Mouse (Mus musculus): ENCODE measurements around the gene Rab21.
A peak's percentile ranks its signal among the peaks of the same experiment; 100 is the strongest.
"Not testable (repeated sequence)": the region's sequence is repeated elsewhere in the genome, so short reads cannot be mapped to it uniquely, and the experiment has no call there.

Rab21 gene

DNA sequence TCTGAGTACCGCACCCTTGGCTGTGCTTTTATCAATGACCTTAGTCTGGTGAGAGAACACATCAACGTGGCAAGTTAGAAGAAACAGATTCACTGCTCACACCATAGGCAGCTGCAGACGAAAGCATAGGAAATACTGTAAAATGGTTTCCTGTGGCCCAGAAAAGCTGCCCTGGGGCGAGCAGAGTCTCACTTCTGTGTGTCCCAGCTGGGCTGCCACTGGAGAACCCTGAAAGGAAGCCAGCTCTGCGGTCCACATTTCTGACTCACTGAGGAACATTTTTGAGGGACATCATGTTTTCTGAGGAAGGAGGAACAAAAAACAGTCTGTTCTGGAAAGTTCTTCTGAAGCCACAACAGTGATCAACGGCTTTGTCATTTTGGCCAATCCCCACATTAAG is 13.1 kb upstream of the Rab21 start:
- peak; percentile 16 for DNase-seq (ENCODE audit: low spot score)

DNA sequence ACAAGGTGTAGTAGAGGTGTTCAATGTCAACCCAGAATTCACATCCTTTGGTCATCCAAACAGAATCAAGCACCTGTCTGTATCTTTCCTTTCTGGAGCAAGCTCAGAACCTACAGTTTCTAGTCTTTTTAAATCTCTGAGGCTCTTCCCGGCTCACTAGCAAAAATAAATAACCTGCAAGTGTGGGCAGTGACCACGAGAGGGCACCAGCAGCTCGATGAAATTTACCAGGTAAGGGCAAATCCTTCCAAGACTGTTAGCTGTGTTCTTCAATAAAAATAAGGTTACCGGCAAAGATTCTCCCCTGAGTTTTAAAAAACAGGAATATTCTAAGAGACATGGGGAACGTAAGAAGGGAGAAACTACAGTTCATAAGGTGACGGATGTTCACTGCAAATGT is 7.9 kb upstream of the Rab21 start:
- DNase-seq (ENCODE audit: low spot score) = peak; percentile 62

DNA sequence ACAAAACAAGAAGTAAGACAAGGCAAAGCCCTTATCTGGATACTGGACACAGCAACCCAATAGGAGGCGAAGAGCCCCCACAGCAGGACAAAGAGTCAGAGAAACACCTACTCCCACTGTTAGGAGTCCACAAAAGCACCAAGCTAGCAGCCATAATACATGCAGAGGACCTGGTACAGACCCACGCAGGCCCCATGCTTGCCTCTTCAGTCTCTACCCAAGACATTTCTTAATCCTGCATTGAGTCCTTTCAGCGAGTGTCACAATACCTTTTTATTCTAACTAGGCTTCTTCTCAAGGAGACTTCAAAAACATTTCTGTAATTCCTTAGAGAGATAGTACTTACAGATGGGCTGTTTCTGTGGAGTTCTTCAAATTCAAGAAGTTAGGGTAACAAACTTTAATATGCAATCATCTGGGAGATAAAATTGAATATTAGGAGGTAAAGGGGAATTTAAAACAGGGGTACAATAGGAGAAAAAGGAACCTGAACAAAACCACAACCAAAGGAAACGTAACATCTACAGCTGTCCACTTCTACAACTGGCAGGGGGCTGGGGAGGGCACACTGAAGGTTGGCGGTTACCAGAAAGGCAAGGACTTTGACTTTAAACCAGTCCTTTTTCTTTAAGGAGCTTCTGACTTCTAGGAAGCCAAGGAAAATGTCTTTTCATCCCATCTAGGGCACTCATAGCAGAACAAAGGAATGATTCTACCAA is 6.1 kb upstream of the Rab21 start:
- no peak for DNase-seq (ENCODE audit: low spot score)

DNA sequence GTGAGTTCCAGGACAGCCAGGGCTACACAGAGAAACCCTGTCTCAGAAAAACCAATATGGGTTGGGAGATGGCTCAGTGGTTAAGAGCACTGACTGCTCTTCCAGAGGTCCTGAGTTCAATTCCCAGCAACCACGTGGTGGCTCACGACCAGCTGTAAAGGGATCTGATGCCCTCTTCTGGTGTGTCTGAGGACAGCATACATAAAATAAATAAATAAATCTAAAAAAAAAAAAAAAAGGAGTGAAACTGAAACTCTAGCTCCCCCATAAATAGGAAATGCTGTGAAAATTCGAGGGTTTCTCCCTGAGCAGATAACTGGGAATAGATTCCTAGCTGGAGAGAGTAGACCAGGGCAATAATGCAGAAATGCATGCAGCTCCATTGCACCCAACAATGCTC is 3.0 kb upstream of the Rab21 start:
- DNase-seq (ENCODE audit: low spot score) = not testable (repeated sequence)

DNA sequence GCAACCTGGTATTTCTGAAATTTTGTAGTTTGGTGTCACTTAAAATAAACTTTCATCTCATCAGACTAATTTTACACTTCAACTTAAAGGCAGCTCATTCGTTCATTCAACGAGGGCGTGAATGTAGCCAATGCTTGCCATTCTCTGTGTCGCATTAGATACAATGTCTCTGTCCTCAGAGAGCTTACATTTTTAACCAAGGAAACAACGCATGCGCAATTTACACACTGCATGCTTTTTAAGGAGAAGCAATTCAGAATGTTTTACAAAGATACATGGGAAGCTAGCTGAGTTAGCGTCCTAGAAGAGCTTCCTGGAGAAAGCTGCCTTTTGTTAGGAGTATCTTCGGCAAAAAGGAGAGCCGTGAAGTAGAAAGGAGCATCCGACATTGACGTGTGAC is 919 bp upstream of the Rab21 start:
- DNase-seq (ENCODE audit: low spot score) = no peak

DNA sequence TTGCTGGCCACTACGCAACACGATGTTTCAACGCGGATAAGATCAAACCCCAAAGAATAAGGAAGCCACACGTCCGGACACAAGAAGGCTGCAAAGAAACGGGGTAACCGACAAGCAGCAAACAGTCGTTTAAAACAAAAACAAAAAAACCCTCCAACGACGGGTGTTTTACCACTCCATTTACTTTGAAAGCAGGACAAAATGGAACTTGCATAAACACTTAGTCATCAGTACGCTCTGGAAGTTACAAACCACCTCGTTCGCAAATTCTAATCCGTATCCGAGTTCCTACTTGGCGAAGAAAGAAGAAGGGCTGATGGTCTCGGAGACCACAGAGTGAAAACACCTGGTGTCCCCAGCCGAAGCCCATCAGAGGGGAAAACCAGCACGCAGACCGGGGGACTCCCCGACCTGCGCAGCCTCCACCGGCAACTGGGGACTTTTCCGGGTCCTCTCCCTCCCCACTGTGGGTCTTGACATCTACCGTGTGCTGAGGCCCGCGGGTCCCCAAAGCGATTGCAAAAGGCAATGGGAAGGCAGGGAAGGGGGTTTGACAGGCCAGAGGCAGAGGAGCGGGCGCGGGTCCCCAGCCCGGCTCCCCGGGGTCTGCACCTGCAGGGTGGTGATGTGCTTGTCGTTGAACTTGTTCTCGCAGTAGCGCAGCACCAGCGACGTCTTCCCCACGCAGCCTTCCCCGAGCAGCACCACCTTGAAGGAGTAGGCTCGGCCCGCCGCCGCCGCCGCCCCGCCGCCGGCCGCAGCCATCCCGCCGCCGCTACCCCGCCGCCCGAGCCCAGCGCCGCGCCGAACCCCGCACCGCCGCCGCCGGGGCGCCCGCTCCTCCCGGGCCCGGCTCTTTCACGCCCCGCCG is 577 bp downstream of the Rab21 start:
- peak; percentile 36 for DNase-seq (ENCODE audit: low spot score)

DNA sequence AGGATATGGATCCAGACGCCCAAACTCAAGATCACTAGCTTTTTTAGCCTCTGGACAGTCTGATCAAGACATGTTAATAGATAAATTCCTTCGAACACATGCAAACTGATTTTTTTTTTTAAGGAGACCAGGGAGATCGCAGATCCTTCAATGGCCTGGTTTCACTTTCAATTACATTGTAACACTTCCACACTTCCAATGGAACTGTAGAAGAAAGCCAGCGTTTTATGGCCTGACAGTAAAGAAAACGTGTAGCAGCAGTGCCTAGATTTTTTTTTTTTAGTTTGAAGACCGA is 1.2 kb downstream of the Rab21 start:
- no peak for DNase-seq (ENCODE audit: low spot score)

DNA sequence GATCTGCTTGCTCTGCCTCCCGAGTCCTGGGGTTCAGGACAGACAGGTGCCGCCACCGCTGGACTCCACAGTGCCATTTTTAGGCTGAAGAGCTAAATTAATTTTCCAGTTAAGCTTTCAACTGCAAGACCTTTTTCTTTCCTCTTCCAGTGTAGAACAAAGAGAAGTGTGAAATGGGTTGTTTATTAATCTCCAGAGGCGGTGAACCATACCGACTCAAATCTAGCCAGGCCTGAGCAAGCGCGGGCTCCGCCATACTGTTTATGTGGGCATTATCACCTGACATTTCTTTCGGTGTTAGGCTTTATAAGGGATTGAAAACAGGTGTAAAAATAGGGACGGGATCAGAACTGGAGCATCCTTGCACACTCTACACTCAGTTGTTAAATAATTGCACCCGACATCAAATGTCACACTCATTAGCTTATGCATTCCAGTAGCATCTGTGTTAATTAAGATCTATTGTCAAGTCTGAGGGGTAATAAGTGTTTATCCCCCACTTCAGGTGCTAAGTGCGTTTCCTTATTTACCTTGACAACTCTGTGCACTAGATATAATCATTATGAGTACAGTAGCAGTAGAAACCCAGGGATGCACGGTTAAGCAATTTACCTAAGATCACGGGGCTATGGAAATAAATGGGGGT is 1.6 kb downstream of the Rab21 start:
- DNase-seq (ENCODE audit: low spot score) = no peak

DNA sequence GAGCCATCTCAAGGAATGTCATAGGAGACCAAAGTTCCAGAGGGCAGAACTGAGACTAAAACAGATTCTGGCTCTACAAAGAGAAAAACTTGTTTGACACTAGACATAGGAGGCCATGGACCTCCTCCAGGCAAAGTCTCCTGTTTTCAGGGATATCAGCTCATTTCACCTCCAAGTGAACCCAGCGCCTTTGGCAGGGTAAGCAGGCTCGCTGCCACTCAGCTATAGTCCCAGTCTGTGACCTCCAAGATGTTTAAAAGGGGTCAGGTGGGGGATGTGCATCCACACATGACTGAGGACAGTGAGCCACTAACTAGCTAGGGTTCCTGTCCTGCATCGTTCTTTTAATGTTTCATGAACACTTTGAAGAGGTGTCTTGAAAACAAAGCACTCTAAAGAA is 2.7 kb downstream of the Rab21 start:
- DNase-seq (ENCODE audit: low spot score) = no peak

DNA sequence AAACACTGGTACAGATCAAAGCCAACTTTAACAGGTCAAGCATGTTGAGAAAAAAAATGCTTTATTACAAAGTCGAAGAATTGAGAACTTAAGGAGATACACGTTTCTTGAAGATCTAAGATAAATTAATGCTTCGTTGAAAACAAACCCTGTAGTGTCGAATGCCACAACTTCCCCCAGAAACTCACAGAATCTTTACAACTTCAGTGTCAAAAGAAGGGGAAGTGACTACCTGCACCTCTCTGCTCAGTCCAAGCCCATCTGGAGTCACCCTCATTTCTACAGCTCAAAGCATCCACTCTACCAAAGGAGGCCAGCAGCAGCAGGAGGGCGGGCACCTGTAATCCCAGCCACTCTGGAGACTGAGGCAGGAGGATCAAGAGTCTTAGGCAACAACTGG is 3.2 kb downstream of the Rab21 start:
- DNase-seq (ENCODE audit: low spot score) = no peak

DNA sequence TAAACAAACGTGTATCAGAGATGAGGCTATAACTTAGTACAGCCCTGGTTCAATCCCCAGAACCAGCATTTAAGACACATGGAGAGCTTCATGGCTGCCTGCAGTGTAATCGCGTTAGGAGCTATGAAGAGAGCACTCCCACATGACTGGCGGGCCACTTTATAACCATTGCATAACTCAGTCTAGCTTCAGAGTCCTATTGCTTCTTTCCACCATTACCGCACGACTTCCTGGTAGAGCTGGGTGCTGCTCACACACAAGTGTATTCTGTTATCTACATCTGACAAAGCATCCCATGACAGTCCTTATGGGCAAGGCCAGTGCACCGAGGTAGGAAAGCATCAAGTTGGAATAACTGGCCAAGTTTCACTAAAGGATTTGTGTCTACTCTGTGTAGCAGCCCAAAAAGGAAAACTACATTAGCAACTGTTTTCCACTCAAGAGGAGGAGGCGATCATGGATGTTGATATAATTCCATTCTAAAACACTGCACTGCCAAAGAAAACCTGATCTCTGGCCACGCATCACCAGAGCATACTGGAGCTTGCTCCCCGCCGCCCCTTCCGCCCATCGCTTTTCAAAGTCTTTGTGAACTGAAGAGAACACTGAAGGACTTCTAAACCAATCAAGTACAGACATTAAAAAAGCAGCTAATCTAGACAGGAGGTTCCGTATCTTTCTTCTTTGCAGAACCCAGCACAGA is 4.0 kb downstream of the Rab21 start:
- DNase-seq (ENCODE audit: low spot score) = no peak

DNA sequence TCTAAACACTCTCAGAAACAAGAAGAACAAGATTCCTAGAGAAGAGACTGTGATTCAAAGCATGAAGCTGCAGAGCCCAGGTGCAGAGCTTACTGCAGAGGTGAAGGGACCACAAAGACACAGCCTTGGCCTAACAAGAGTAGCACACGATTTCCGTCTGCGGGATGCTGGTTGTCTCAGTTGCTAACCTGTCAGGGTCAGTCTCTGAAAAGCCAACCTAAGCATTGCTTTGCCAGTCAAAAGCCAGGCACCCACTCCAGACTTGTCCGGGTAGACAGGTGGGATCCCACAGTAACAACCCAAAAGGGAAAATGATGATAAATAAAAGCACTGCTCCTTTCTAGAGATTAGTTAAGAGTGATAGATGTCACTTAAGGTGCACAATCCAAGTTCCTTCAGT is 6.2 kb downstream of the Rab21 start:
- no peak for DNase-seq (ENCODE audit: low spot score)

DNA sequence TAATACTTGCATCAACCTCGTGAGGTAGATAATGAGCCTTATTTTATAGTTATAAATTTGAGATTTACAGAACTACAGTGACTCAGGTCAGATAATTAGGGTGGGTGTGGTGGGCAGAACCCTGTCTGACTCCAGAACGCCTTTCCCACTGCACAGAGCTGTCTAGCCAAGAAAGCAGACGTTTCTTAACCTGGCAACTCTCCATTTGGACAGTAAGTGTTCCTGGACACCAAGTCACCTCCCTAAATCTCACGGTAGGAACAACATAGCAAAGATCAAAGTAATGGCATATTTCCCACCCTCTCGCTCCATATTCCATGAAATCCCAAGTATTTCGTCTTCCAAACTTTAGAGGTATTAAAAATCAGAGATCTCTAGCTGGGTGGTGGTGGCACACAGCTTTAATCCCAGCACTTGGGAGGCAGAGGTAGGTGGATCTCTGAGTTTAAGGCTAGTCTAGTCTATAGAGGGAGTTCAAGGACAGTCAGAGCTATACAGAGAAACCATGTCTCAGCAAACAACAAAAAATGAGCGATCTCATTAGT is 8.0 kb downstream of the Rab21 start:
- DNase-seq (ENCODE audit: low spot score) = no peak

DNA sequence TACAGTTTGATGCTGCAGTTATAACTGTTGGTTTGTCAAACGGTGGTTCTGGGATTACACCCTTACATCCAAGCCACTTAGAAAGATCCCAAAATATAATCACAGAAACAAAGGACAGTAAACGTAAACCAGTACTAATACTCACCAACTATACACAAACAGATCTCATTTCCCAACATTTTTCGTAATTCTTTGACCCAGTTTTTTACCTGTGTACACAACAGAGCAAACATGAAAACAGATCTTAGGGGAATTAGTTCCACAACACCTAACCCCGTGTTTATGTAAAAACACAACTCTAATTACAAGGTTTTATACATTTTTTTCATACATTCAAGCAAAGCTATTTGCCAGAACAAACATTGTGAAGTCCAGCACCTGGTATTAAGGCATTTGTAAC is 16.7 kb downstream of the Rab21 start:
- no peak for DNase-seq (ENCODE audit: low spot score)

DNA sequence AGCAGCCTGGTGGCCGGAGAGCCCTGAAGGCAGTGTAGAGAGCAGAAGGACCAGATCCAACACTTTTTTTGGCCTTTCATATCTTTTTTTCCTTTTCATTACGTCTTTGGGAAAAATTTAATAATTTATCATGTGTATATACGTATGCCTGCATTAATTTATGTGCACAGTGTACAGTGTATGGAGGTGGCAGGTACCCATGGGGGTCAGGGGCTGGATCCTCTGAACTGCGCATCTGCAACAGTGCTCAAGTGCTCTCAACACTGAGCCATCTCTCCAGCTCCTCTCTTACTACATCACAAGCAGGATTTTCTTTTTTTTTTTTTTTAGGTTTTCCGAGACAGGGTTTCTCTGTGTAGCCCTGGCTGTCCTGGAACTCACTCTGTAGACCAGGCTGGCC is 17.8 kb downstream of the Rab21 start:
- no peak for DNase-seq (ENCODE audit: low spot score)

DNA sequence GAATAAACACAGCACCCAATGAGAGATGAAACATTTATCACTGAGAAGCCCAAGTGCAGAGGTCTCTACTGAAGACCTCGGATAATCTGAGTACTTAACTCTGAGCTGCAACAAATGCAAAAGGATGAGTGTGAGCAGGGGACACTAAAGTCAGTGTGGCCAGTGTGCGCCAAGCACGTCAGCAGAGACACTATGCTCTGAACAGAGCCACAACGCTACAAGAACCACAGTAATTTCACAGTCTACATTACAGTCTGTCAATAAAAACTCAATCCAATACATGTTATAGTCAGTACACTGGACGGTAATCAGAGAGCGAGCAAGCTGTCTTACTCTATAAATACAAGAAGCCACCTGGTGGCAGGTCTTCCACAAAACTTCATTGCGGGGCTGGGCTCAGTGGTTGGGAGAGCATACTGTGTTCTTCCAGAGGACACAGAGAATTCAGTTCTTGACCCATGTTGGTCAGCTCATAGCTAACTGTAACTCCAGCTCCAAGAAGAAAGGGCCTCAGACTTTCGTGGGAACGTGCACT is 18.9 kb downstream of the Rab21 start:
- DNase-seq (ENCODE audit: low spot score) = no peak

DNA sequence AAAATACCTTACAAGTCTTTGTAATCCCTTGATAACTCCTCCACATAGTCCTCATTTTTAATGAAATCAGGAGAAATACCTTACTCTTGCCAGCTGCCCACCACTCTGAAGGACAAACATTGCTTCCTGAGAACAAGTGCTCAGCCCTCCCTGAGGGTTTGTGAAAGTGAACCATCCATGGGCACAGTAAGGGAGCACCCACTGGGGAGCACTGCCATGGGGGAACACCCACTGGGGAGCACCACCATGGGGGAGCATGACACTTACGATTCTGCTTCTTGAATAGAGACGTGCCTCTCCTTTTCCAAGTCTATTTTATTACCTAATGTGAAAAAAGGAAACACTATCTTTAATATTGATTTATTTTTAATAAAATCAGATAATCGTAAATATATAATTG is 20.2 kb downstream of the Rab21 start:
- DNase-seq (ENCODE audit: low spot score) = no peak

DNA sequence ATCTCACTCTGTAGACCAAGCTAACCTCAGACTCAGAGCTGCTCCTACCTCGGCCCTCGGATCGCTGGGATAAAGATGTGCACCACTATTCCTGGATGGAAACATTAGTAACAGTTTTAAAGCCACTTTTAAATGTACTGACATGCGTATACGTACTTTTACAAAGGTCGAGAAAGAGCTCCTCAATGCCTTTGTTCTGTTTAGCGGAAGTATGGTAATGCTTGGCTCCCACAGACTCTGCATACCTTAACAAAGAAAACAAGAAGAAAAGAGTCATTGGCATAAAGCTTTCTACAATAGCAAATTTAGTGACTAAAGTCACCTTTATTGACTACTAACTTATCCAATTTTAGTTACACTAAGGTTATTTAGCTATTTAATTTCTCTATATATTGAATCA is 20.7 kb downstream of the Rab21 start:
- DNase-seq (ENCODE audit: low spot score) = no peak

DNA sequence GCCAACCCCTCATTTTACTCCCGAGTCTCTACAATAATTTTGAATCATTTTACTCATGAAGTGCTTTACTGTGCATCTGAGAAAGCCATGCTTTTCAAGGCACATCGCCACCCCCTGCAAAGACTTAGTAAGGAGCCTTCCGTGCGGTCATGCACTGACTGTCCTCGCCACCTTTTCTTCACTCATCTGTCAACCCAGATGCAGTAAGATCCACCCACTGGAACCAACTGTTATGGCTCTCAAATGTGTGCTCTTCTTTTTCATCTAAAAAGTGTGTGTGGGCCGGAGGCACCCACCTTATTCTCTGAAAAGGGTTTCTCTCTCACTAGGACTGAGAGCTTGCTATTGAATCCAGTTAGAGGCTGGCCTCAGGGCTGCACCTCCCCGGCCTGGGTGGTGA is 21.4 kb downstream of the Rab21 start:
- DNase-seq (ENCODE audit: low spot score) = no peak

DNA sequence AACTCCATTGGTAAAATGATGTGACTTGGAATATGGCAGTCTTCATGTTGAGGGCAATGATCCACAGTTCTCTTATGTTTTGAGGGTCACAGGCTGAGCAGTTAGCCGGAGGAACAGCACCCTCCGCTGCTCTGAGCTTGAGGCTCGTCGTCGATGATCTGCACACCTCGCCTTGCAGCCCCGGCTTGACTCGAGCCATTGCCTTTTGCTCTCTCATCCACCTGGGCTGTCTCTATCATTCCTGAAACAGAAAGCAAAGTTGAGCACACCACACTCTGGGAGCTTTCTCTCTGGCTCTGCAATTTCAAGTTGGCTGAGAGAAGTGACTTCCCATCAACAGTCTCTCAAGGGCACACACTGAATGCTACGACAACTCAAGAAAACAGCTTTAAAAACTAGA is 24.7 kb downstream of the Rab21 start:
- no peak for DNase-seq (ENCODE audit: low spot score)

DNA sequence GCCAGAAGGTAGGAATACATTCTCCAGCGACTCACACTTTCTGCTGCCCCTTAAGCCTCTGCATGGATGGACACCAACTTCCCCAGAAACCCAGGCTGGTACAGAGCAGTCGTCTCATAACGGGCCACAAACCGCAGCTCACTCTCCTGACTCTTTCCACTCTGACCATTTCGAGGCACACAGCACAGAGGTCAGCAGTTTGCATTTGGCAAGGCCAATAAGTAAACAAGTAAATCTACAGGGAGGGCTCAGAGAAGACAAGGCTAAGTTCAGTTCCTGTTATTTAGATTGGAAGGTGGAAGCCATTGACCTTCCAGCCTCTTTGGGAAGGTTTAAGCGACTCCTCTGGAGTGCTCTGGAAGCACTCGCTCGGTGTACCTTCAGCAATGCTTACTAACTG is 26.5 kb downstream of the Rab21 start:
- DNase-seq (ENCODE audit: low spot score) = no peak

DNA sequence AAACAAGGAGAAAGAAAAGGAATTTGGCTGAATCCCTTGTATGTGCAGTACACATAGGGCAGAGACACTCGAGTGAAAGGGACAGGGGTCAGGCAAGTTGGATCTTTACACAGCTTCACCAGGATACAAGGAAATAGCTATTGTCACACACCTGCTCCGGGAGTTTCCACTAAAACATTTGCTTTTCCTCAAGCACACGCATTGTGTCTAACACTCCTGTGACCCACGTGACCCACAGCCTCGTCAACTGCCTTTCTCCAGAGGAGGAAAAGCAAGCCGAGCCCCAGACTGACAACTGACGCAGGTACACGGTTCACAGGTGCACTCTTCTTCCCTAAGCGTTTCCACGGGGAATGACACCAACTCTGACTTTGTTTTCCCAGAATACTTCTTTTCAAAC is 31.2 kb downstream of the Rab21 start:
- DNase-seq (ENCODE audit: low spot score) = no peak
